Mouse (Mus musculus) ovary, adult 10 weeks (tissue): Measurements from ENCODE around the gene Olfr287. TPM values are rescaled to one million over a fixed set of nuclear protein-coding genes. Genes with fewer than 3 reads are reported as not detected.

Experiments used
- polyA plus RNA-seq: library from polyadenylated mRNA; stranded (reverse); fragments of 350-450 nt; fragmentation: Illumina TruSeq; extraction: RNeasy Lipid Tissue Mini Kit (QIAGEN cat#74804); gene quantifications from one replicate; pipeline ENCODE4 v1.2.3, GENCODE M21; 2014

The Olfr287 gene
- not detected for polyA plus RNA-seq

DNA sequence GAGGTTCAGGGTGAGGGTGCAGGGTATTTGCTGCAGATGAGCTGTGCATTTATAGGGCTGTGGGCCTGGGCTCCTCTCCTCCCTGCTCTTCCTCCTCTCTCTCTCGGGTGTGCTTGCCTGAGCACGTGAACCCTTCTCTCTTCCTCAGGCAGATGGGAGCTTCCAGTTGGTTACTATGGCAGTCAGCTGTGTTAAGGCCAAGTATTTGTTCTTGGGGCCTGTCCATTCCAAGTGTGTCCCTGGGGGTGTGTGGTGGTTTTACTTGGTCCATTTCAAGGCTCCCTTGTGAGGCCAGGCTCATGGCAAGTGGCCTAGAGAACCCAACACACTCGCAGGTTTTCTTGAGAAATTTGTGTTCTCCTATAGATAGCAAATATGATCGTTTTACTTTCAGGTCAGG is at the start of gene Olfr287, which contains the start of gene Gm44579:
Olfr287 (minus strand) TSS at position 180 of the 400 bp plus-strand sequence.
Gm44579 (minus strand) TSS at position 101 of the 400 bp plus-strand sequence.

GRCm38 (mm10) chr15:98257193-98257592 is 36.3 kb upstream of the Olfr287 start, which contains the start of gene H1fnt:
Gene H1fnt (minus strand): TSS chr15:98257293.

GRCm38 (mm10) chr15:98234350-98234749 is 13.5 kb upstream of the Olfr287 start, which contains the start of gene Olfr286:
Gene Olfr286 (minus strand): TSS chr15:98234450.

GRCm38 (mm10) chr15:98195442-98195841 is 25.4 kb downstream of the Olfr287 start, which contains the start of gene Olfr288:
Gene Olfr288 (minus strand): TSS chr15:98195542.

GRCm38 (mm10) chr15:98166963-98167644 is 53.8 kb downstream of the Olfr287 start, which contains the start of gene Ccdc184:
Gene Ccdc184 (plus strand): TSS chr15:98167158.

GRCm38 (mm10) chr15:98165525-98165924 is 55.3 kb downstream of the Olfr287 start, which contains the start of gene Asb8:
Gene Asb8 (minus strand): TSS chr15:98165625.

Other genes starting within 250 kb of the Olfr287 start
- not detected for gene Col2a1, start 216.4 kb downstream of the Olfr287 start, polyA plus RNA-seq
- gene Pfkm, start 128.5 kb downstream of the Olfr287 start, polyA plus RNA-seq: 5.7 TPM
- gene Senp1, start 127.3 kb downstream of the Olfr287 start, polyA plus RNA-seq: 52.8 TPM
- 23.2 TPM for gene Asb8, start 55.4 kb downstream of the Olfr287 start, polyA plus RNA-seq
- 0.14 TPM for gene Ccdc184, start 53.9 kb downstream of the Olfr287 start, polyA plus RNA-seq
- not detected for gene Olfr288, start 25.5 kb downstream of the Olfr287 start, polyA plus RNA-seq
- gene Gm44579, start 79 bp downstream of the Olfr287 start, polyA plus RNA-seq: 2.5 TPM
- not detected for gene Olfr286, start 13.4 kb upstream of the Olfr287 start, polyA plus RNA-seq
- gene H1fnt, start 36.2 kb upstream of the Olfr287 start, polyA plus RNA-seq: not detected
- 1.7 TPM for gene Zfp641, start 75.1 kb upstream of the Olfr287 start, polyA plus RNA-seq
- not detected for gene Olfr285, start 96.3 kb upstream of the Olfr287 start, polyA plus RNA-seq
- gene Olfr284, start 119.9 kb upstream of the Olfr287 start, polyA plus RNA-seq: not detected
- not detected for gene Olfr283, start 159.9 kb upstream of the Olfr287 start, polyA plus RNA-seq
- gene Olfr282, start 210.2 kb upstream of the Olfr287 start, polyA plus RNA-seq: not detected
- not detected for gene Olfr281, start 231.5 kb upstream of the Olfr287 start, polyA plus RNA-seq
- gene OR5BS1P, start 248.8 kb upstream of the Olfr287 start, polyA plus RNA-seq: not detected